Mouse (Mus musculus) frontal cortex, postnatal 10 days (tissue): ENCODE measurements around the gene Btbd3.

Experiments used
- DNase-seq, 2 experiments: peaks; one replicate each; pipeline ENCODE4 v3.0.0; 2022; ENCODE audit warnings: low spot score in 2 of 2, mixed read lengths in 1 of 2

The Btbd3 gene

DNA sequence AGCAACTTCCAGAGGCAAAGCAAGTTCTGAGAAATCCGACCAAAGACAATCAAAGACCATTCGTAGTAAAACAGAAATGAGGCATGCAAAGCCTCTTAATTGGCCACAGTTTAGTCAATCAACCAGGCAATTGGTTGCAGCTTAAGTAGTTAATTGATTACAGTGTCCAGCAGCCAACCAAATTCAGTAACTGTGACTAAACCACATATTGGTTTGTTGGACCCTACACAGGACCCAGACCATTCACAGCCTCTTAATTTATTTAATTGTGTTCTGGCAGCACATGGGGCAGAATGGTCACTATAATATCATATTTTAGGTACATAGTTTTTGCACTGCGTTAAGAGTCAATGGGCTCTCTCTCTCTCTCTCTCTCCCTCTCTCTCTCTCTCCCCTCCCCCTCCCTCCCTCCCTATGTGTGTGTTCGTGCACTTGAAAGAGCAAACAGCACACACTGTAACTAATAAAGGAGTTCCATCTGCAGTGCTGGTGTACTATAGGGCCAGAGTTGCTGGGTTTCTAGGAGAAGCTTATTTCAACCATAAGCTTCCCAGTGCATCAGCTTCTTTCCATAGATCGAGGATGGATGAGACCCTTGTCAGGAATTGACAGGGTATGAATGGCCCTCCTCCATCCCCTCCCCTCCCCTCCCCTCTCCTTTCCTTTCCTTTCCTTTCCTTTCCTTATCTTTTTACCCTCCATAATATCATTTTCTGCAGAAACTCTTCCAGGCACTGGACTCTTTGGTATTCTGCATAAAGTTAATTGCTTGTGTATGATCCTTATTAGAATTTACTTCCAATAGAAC lies 275.0 kb downstream of the Btbd3 start:
- DNase-seq: no peak

DNA sequence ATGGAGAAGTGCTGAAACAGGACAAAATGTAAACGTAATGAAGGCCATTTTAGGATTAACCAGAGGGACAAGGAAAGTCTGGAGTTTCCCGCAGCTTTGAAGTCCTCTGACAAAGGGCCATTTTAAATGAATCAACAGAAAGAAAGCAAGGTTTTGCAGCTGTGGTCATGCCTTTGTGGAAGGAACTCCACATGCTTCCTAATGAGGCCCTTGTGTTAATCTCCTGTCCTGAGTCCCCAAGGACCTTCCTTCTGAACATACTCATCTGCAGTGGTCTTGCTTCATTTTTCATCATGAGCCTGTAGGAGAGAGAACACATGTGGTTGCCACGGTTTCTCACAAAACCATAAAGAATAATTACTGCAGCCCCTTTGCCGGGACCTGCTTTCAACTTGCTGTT lies 275.6 kb downstream of the Btbd3 start:
- DNase-seq: no peak

DNA sequence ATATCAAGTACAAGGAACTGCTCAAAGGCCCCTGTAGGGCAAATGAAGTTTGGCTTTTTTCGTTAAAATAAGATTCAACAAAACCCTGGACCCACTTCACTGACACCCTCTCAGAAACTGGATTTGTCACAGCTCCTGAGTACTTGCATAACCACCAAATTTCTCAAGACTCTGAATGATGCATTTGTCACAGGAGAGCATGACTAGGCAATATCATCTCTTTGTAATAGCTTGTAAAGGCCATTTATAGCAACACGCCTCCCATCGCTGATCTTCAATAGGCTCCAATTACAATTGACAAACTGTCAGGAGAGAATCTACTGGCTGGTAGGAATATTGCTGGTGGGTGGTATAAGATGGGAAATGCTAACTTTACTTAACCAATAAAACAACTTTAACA lies 283.3 kb downstream of the Btbd3 start:
- DNase-seq: no peak

DNA sequence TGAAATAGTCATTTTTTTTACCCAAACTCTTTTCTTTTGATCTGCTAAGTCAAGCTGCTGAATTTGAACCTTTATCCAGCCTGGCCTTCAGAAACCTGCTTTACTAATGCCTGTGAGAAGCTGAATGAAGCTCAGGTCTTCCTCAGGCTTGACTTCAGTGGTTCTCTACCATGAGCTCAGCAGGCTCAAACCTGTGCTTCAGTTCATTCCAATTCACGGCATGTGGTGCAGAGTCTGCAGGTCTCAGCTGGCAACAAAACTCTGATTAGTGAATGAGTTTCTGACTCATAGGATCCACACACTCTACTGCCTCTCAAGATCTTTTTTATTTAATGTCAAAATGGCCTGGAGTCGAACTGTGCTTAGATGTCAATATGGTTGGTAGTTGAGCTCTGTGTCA lies 292.6 kb downstream of the Btbd3 start:
- no peak for DNase-seq

DNA sequence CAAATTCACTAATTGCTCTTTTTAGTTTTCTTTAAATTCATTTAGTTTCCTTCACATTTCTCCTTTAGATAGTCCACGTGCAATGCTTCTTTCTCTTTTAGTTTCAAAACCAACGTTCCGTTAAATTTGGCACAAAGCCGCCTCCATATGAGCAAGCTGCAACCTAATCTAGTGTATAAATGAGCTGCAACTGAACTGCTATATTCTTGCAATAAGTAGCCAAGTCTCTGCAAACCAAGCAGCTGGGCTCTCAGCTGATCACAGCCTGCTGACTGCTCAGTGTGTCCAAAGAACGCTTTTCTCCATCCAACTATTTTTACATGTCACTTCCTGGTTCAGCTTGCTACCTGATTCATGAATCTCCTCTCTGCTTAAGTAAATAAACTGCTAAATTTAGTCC lies 295.2 kb downstream of the Btbd3 start:
- peak; percentile 7 to 20 for DNase-seq

DNA sequence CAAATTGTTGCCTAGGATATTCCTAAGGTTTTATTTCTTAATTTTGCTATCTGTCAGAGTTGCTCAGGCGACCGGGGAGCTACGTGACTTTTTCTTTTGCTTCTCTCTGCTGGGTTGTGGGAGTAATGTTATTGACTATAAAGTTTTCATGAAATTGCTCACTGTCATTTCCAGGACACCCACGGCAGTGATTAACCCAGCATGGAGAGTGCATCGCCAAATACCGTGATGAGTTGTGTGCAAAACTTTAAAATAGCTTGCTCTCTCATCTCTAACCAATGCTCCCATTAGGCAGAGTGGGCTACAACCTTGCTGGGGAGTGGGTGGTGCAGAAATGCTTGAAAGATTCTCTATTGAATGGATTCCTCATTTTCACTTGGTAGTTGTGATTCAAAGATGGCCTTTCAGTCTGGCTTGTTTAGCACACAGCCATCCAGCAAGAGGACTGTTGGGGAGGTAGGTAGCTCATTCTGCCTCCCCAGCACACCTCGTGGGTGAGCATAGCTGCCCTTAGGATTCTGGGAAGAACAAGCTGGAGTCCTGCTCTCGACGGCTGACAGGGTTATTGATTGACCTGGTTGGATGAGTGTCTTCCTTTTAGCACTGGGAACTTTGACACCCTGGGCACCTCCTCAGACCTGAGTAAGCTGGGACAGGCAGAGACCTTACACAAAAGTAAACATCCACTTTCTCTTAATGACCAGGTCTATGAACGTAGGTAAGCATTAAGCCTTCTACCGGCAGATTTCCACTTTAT lies 298.9 kb downstream of the Btbd3 start:
- DNase-seq: peak in 1 of 2 experiments; percentile 9

DNA sequence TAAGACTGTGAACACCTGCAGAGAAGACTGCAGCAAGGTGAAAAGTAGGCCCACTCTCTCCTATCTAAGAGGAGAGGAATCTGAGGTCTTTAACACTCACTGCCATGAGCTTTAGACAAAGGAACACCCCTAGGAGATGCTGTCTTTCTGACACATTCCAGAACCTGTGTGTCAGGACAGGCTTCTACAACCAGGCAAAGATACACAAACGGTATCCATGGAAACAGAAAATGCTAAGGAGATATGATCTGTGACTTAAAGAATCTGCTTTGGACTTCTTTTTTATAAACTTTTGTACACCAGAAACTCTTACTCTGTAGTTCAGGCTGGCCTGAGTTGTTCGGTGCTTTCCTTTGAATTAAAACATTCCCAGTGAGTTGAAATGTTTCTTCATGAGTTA lies 329.6 kb downstream of the Btbd3 start:
- DNase-seq: no peak

DNA sequence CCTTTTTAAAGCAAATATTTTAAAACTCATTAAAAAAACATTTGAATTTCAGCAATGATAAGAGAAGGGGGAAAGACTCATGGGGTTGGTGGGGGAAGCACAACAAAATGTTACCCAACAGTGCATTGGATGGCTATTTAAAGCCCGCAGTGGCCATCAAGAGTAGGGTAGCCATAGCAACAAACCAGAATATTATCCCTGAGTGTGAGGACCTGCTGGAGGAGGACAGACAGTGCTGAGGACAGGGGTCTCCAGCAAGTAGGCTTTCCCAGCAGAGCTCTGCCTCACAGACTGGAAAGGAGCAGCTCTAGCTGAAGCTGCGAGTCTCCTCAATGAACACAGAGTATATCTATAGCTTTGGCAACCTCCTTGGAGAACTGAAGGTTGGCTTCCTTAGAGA lies 331.0 kb downstream of the Btbd3 start:
- DNase-seq: peak in 1 of 2 experiments; percentile 28

DNA sequence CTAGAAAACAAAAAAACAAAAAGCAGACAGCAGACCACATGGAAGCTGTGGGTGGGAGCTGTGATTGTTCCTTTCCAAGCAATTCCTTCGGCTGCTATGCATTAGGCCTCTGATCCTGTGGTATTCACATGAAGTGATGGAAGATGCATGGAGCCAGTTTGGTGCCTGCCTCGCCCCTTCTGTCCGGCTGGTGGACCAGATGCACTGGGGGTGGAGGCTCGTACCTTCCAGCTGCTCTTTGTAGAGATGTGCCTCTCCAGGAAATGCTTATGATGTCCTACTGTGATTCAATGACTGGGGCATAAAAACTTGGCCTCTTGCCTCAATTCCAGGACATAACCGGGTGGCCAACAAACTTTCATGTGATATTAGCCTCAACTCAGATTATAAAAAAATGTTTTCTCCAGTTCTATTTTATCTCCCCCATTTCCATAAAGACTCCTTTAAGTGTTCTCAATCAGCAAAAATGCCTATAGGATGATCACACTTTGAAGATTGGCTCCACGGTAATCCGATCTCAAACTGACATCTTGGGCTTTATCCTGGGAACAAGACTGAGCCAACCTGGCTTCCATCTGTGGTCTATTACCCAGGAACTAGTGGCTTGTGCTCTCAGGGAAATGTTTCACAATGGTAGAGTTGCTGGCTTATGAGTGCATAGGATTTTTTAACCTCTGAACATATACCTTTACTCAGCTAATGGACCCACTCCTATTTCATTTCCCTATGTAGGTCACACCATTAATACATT lies 331.6 kb downstream of the Btbd3 start:
- DNase-seq: peak; percentile 13 to 17

DNA sequence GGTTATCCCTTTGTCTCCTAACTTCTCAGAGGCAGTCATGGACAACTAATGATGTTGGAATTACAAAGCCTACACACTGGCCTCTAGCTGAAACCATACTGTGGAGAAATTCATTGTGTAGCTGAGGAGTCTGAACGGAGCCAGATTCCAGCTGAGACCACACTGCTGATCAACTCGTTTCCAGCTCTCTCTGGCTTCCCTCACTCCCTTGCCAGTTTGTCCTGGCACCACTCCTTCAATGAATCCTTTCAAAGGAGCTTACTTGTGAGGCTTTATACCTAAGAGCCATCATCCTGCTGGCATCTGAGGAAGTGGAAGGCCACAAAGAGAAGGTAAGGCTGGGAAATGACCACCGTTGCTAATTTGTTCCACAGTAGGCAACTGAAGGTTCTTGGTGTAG lies 332.7 kb downstream of the Btbd3 start:
- DNase-seq: no peak

DNA sequence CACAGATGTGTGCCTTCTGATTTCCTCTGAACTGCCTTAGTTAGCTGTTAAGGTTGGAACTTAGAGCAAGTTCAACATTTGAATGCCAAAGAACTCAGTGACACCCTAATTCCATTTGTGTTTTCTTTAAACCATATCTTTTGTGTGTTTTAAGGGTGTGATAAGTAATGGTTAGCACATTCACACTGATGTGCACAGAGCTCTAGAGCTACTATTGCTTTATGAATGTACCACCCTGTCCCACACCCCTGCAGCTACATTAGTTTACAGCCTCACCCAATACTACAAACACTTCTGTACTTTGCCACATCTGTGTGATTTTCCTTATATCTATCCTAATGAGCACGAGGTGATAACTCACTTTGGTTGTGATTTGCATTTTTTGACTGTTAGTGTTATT lies 333.9 kb downstream of the Btbd3 start:
- DNase-seq: no peak

DNA sequence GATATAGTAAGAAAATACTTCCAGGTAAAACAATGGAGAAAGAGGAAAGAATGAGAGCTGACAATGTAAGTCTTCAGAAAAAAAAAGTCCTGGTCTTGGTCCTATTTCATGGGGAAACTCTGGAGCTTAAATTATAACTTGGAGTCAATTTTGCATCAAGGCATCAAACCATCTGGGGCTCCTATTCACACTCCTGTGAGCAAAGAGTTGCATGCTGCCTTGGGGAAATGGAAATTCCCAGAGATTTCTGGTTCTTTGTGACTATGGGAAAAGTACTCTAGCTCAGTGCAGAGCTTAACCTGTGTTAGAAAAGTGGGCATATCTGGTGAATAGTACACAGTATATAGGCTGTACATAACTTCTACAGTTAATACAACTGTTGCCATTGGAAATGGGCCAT lies 356.0 kb downstream of the Btbd3 start:
- no peak for DNase-seq

DNA sequence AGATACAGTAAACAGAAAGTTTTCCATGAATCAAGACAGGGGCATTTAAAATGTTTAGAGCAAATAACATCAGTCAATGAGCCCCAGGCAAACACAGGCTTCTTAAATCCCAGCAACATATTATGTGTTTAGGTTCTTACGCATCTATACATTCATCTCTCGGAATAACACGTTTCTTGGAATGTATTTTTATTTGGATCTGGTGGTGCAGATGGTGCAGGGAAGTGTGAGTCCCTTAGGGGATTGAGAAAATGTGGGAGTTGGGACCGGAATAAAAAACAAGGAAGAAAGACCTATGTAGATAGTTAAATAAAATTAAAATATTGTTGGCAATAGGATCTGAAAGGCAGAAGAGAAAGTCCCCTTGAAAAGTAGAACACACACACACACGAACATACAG lies 361.1 kb downstream of the Btbd3 start:
- no peak for DNase-seq
